Mouse (Mus musculus) hematopoietic stem cell, adult 5-6 weeks (primary cell): ENCODE data around the gene C1qtnf9. TPM values are rescaled to one million over a fixed set of nuclear protein-coding genes. Genes with fewer than 3 reads are reported as not detected.

Source experiments
- ATAC-seq, 2 experiments: fragments of 125-278 bp in 1 of 2; replicated peaks in 1 of 2; 2 replicates each; pipeline ENCODE4 v1.8.0; 2016 to 2017; ENCODE audit warnings: inconsistent platforms in 2 of 2, mild to moderate bottlenecking in 2 of 2, moderate number of reproducible peaks in 2 of 2, low read depth in 1 of 2, moderate TSS enrichment in 1 of 2; ENCODE audit not compliant: low FRiP score in 2 of 2, poor library complexity in 2 of 2, severe bottlenecking in 2 of 2, insufficient read depth in 1 of 2, low TSS enrichment in 1 of 2
- total RNA-seq: library from RNA; stranded (forward); fragments of 172-1452, 232-1000 nt; gene quantifications from 2 replicates; pipeline ENCODE4 v1.2.3, GENCODE M21; 2017

The C1qtnf9 gene
- total RNA-seq, 1 experiment from 2014 or later, result not detected

- ATAC-seq, result peak; percentile 76 to 85
Measured at GRCm38 (mm10) chr14:60771057-60771456, 3.1 kb downstream of the C1qtnf9 start.

DNA sequence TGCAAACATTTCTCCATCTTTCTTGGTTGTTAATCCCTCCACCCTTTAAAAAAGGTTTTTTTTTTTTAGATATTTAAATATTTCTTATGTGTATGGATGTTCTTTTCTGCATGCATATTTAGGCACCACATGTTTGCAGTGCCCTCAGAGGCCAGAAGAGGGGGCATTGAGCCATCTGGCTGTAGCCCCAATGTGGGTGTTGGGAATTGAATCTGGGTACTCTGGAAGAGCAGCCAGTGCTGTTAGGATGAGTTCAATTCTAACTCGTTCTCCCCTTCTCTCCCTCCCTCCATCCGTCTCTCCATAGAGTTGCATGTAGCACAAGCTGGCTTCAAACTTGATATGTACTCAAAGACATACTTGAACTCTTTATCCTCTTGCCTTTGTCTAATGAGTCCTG lies 5.5 kb downstream of the C1qtnf9 start:
- ATAC-seq, result no peak

DNA sequence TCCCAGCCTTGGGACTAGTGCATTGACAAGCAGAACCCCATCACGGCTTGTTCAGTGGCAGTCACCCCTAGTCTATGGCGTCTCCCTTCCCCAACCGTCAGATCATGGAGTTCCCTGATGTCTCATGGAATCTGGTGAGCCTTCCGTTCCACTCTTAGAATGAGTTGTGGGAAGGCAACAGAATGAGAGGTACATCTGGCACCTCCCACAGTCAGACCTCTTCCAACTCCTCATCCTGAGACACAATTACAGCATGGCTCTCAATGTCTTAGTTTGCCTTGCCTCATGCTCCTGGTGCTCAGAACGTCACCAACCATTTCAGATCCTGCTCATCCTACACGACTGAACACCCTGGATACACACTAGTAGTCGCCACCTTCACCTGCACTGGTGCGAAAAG lies 8.6 kb downstream of the C1qtnf9 start:
- ATAC-seq, result no peak

DNA sequence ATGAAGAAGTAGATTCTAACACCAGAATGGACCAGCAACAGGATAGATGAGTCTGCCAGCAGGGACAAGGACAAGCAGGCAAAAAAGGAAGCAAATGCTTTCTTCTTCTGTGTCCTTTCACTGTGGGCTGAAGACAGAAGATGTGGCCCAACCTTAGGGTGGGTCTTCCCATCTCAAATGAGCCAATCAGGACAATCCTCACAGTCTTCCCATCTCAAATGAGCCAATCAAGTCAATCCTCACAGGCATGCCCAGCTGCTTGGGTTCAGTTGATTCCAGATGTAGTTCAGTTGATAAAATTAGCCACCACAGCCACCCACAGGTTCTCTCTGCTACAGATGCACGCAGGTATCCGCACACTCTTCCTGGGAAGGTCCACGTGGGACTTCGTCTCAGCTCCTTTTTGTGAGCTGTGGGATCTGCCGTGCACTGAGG lies 9.6 kb downstream of the C1qtnf9 start:
- 0 out of 4 replicates have a peak, but pooled peaks of 1 of the 2 experiments have one; percentile 42 for ATAC-seq

DNA sequence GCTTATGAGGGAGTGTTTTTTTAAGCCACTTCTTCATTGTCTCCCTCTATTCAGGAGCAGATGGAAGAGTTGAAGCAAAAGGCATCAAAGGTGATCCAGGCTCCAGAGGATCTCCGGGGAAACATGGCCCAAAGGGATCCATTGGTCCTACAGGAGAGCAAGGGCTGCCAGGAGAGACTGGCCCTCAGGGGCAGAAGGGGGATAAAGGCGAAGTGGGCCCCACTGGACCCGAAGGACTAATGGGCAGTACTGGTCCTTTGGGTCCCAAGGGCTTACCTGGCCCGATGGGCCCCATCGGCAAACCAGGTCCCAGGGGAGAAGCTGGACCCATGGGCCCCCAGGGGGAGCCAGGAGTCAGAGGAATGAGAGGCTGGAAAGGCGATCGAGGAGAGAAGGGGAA lies 11.3 kb downstream of the C1qtnf9 start:
- ATAC-seq, result no peak

- no peak for ATAC-seq
Measured at GRCm38 (mm10) chr14:60782121-60782656, 14.3 kb downstream of the C1qtnf9 start.

DNA sequence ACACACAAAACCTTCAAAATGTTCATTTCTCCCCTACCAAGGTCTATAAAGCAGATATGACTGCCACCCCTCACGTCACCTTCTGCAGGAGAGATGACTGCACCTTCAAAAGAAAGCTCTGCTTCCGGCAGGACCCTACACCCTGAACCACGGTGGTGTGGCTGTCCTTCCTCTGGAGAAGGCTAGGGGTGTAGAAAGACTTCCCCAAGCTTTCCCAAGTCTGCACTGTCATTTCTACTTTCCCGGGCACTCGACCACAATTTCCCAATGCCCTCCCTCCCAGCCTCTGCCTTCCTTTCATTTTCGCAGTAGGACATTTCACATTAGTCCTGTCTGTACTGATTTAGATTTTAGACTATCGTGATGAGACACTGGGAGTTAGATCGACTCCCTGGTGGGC lies 15.3 kb downstream of the C1qtnf9 start:
- ATAC-seq, result peak in 1 of 2 experiments; percentile 51; a peak in 1 of 4 replicates

- ATAC-seq, result peak; percentile 87 to 94
Measured at GRCm38 (mm10) chr14:60784427-60785315, 16.7 kb downstream of the C1qtnf9 start, which contains the start of gene Mipep. TSS of gene Mipep (plus strand) at chr14:60784573.

GRCm38 (mm10) chr14:60790103-60790502 lies 22.2 kb downstream of the C1qtnf9 start:
- ATAC-seq, result peak; percentile 56 to 77; a peak in 3 of 4 replicates

GRCm38 (mm10) chr14:60796600-60797322 lies 28.8 kb downstream of the C1qtnf9 start:
- ATAC-seq, result no peak

- no peak for ATAC-seq
Measured at GRCm38 (mm10) chr14:60797596-60797995, 29.7 kb downstream of the C1qtnf9 start.

DNA sequence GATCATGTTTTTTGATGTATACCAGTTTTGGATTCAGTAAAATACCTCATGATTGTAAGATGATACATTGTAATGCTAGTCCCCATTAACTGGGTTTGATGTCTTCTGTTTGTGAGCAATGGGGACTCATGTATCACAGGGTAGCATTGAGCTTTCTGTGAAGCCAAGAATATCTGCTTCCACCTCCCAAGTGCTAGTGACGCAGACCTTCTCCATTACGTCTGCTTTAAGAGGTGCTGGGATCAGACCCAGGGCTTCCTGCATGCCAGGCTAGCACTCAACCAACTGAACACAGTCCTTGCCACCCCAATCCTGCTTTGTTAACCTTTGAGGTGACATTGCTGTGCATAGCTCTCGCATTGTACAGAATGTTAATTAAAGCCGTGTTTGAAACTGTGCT lies 30.8 kb downstream of the C1qtnf9 start:
- ATAC-seq, result no peak

- peak; percentile 32 to 46; a peak in 3 of 4 replicates for ATAC-seq
Measured at GRCm38 (mm10) chr14:60799762-60800728, 32.1 kb downstream of the C1qtnf9 start.

GRCm38 (mm10) chr14:60802026-60802425 lies 34.1 kb downstream of the C1qtnf9 start:
- ATAC-seq, result no peak

DNA sequence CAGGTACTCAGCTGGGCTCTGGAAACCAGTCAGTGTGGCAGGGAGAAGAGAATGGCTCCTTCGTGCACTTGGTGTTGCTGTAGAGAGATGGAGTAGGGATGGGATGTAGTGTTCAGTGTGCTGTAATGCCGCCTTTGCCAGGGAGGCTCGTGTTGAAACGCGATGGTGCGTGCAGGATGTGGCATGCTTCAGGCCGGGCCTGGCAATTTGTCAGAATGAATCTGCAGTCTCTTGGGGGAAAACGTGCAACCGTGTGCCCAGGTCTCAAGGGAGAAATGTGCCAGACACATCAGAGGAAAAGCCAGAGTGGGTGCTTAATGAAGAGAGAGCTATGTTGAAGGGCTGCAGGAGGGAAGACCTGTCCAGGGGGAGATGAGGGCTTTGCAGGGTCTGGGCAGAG lies 37.0 kb downstream of the C1qtnf9 start:
- no peak for ATAC-seq

DNA sequence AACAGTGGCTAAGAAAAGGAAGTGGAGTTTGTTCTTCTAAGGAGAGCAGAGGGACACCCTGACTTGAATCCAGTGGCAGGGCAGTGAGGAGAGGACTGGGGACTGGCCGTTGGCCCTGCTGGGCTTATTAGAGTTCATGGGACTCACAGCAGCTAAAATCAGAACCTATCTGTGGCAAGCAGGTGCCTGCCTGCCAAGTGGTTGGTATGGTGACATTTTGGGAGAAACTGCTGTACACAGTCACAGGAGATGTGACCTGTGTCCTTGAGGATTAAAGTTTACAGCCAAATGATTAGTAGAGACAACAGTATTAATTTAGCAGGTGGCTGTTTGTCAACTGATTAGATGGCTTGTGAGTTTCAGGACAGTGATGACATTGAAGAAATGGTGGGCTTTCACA lies 37.9 kb downstream of the C1qtnf9 start:
- no peak for ATAC-seq

GRCm38 (mm10) chr14:60806891-60807344 lies 39.0 kb downstream of the C1qtnf9 start:
- ATAC-seq, result no peak
